Mouse (Mus musculus) cerebellum, adult 11 months (tissue): ENCODE results near the gene Slc38a7.
"Not testable (repeated sequence)": the region's sequence is repeated elsewhere in the genome, so short reads cannot be mapped to it uniquely, and the experiment has no call there.

ENCODE experiments used
- DNase-seq: peaks from one replicate; pipeline ENCODE4 v3.0.0; 2022

Gene Slc38a7

DNA sequence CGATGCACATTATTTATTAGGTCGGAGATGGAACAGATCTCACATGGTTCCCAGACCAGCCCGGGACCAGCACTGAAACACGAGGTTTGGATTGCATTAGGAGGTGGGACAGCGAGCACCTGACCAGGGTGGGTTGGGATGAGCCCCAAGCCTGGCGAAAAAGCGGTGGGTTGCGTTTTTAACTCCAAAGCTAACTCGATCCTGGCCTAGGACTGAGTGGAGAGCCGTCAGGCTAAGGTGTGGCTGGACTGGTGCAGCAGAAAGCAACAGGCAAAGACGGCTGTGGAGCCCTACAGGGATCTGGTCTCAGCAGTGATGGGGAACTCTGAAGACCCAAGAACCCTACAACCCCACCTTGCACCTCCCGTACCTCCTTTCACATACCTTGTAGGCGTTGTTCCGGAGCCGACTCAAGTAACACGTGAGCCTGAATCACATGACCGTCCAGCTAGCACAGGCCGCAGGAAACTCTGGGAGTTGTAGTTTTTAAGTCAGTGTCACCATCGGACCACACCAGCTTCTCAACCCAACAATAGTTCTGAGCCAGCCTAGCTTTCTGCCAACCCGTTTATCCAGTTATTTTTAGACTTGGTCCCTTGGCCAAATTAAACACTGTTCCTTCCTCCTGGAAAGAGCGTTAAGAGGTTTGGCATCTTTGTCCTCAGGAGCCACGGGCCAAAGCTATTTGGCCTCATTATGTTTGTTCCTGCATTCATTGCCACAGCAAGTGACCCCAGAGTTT lies at the start of gene Slc38a7:
TSS of gene Slc38a7 (minus strand) at position 438 of the 742 bp plus-strand sequence.
- peak; percentile 62 for DNase-seq

DNA sequence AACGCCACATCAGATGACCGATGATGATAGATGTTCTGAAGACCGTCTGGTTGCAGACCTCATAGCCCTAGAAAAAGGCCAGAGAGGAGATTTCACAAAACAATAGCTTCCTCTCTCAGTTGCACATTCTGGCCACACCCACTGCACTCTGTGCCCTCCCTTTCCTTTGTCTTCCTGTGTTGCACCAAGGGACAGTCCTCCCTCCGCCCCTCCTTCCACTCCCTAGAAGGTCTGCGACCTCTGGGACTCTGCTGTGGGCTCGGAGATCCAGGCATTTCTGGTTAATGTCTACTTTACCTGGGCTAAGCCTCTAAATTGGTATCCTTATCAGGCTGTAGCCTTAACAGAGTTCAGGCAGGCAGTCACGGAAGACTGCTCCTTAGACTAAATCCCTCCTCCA lies 48.5 kb upstream of the Slc38a7 start:
- DNase-seq: no peak

DNA sequence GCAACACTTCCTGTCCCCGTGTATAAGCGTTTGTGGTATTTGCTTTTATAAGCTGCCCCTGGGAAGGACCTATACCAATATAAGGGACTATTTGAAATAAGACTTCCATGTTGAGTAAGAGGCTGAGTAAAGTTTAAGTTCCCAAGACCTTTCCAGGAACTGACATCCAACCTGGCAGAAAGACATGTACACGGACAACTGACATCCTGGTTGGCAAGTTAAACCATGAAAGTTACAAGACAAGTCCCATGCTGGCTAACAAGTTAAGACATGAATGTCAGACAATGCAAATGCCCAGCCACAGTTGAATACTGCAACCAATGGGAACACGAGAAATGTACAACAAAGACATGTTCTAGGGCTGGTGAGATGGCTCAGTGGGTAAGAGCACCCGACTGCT lies 40.4 kb upstream of the Slc38a7 start:
- DNase-seq: no peak

DNA sequence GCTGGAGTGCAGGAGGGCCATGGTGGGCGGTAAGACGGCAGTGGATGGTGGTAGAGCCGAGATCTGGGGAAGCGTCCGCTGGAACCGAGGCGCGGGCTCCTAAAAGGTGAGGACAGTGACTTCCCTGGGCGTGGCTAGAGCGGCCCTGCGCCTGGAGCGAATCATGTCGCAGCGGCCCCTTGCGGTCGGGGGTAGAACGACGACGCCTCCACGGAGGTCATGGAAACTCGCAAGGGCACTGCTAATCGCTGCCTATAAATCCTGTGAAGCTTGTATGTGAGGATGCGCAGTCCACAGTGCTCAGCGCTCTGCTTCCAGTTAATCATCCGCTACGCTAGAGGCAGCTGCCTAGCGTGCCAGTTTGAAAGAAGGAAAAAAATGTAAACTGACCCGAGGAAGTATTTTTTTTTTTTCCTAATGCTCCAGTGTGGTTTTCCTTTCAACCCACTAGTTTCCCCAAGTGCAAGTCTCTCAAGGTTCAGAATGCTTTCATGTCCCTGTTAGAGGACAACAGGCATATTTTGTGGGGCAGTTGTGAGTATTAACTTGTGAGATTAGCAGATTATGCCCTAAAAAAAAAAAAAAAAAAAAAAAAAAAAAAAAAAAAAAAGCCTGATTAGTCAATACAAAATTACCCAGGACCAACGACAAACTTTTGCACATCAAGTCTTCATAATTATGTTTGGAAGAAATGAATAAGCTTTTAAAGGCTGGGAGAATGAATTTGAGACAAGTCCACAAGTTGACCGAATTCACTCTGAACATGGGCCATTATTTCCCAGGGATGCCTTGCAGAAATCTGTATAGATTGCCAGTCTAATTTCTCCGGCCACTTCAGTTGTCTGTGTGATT lies 35.2 kb upstream of the Slc38a7 start, which contains the start of gene Got2:
TSS of gene Got2 (minus strand) at position 263 of the 852 bp plus-strand sequence.
- DNase-seq: peak; percentile 90

DNA sequence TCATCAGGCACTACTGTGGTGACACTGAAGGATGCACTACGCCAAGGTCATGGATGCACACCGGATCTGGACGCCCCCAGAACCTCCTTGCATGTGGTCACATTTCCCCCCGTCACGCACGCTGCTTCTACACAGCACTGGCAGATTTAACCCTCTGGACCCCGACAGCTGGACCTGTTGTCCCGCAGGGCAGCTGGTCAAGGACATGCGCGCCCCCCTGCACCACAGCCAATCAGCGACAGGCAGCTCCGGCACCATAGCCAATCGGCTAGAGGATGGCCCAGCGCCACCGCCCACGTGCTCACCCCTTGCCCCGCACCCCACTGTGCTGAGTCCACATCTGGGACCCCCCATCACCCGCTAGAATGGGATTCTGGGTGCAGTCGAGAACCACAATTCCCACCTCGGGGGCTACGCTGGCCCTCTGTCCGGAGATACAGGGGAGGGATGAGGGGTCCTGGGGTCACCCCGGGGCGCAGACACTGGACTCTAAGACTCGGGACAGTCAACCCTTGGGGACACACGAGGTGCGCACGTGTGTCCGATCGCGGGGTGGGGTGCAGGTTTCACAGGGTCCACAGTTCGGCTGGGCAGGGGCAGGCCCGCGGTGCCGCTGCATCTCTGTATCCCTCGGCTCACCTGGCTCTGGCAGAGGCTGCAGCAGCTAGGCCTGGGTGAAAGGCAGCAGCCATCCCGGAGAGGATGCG lies 34.4 kb upstream of the Slc38a7 start:
- peak; percentile 81 for DNase-seq

DNA sequence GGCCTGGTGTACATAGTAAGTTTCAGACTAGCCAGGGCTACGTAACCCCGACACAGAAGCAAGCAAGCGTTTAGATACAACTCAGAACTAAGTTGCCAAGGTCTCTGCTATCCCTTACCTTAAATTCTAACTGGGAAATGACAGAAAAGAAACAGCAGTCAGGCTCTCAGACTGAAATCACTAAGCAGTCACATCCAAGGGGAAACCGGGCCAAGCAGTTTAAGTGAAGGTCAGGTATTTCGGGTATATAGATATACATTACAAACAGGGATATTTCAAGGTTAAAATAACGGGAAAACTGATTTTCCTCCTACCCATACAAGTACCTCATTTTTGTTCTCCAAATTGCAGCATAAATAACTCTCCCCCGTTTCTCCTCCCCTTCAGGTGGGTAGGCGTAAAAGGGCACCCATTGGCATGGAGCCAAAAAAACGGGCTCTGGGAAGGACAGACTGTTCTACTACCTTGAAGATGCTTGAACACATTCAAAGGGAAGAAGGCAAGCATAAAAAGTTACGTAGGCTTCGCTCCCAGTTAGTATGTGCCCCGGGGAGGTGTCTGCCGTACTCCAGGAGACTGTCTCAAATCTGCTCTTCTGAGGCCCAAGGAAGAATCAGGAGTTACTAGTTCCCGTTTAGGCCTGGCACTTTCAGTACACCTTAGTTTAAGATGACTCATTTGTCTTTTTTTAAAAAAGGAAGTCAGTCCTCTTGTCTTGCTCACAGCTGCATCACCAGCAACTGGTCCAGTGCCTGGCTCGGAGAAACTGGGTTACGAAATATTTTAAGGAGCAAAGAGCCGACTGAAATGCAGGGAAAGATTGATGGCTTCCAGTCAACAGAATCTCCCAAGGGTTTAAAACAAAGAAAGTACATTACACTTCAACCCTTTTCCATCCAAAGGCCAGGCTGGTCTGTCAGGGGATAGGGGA lies 33.6 kb upstream of the Slc38a7 start:
- peak; percentile 34 for DNase-seq

DNA sequence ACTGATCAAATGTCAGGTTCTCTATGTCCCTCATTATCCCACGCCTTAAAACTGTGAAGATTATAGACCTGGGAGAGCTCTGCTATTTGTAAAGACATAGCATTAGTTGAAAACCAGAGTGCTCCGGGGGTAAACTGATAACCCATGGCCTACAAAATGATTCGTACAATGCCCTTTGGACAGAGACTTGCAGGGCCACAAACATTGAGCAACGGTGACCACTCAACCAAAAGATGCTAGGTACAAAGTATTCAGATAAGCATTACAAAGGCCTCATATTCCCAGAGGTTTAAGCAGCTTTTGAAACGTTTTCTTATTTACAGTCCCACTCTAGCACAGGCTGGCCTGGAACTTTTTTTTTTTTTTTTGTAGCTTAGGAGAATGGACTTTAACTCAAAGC lies 32.6 kb upstream of the Slc38a7 start:
- no peak for DNase-seq

DNA sequence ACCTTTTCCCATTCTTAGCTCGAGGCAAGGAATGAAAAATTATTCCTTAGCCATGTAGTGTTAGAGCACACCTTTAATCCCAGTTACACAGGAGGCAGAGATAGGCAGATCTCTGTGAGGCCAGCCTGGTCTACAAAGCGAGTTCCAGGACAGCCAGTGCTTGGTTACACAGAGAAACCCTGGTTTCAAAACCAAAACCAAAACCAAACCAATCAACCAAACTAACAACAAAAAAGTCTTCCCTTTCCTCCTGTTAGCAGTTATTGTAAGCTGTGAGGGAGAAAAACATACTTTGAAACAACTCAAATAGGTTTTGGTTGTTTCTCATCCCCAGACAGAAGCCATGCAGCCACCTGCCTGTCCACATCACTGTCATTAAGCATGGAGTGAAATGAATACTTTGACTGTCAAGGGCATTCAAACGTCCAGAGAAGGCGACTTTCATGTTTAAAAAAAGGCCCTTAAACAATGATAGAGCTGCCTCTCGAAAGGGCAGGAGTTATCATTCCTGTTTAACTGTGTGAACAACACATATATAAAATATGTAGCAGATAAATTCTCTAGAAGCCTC lies 32.0 kb upstream of the Slc38a7 start:
- DNase-seq: no peak

DNA sequence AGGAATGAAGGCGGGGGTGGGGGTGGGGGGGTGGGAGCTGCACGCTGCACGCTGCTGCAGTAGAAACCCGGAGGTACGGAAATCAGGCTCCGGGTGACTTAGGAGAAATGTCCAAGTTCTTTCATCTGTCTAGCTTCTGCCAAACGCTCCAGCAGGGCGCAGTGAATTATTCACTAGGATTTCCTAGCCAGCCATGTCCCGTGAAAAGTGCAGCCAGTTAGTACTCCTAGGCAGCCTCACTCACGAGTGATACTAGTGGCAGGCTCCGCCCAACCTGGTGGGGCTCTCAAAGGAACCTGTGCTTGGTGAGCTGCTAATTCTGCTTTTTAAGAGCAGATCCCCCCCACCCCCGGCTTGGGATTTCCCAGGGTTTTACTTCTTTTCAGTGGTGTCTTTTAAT lies 31.2 kb upstream of the Slc38a7 start:
- no peak for DNase-seq

DNA sequence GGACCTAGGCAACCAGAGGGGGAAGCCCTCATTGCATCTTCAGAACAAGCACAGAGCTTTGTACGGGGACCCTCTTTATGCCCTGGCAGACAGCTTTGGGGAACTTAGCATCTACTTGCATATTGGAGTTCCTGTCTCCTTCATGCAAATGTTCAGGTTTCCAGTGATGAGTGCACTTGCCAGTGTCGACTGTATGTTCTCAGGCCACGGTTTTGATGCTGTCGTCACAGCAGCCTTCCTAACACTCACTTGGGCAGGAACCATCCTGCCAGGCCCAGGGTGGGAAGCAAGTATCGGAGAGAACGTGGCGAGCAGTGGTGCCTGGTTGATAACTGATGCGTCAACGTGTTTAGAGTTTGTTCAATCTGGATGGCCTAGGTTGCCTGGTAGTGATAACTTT lies 28.9 kb upstream of the Slc38a7 start:
- DNase-seq: no peak

DNA sequence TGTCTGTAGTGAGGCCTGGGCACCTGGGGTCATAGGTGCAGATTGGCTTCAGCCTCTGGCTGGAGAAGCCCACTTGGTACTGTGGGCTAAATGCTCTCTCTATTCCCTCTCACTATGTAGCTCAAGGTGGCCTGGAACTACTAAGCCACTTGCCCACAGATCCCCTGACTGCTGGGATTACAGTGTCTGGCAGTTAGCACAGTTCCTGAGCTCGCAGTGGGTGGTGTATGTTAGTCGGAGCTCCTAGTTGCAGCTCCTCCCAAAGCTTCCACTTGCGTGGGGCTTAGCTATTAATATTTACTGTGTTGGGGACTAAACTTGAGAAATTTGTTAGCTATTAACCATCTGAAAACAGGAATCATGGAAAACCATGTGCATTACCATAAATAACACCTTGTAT lies 28.2 kb upstream of the Slc38a7 start:
- no peak for DNase-seq

DNA sequence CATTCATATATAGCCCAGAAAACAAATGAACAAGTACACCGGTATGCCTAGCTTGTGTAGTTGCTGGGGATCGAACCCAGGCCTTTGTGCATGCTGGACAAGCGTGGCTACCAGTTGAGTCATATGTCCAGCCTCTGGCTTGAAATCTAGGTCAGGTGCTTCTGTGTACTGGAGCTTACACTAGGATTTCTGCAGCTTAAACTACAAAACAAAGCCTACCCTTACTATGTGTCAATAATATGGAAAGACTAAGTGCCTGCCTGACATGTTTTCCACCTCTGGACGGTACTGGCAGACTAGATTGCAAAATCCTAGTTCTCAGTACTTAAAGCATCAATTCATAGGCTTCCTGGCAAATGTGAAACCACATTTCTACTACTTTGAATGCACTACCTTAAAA lies 26.5 kb upstream of the Slc38a7 start:
- no peak for DNase-seq

DNA sequence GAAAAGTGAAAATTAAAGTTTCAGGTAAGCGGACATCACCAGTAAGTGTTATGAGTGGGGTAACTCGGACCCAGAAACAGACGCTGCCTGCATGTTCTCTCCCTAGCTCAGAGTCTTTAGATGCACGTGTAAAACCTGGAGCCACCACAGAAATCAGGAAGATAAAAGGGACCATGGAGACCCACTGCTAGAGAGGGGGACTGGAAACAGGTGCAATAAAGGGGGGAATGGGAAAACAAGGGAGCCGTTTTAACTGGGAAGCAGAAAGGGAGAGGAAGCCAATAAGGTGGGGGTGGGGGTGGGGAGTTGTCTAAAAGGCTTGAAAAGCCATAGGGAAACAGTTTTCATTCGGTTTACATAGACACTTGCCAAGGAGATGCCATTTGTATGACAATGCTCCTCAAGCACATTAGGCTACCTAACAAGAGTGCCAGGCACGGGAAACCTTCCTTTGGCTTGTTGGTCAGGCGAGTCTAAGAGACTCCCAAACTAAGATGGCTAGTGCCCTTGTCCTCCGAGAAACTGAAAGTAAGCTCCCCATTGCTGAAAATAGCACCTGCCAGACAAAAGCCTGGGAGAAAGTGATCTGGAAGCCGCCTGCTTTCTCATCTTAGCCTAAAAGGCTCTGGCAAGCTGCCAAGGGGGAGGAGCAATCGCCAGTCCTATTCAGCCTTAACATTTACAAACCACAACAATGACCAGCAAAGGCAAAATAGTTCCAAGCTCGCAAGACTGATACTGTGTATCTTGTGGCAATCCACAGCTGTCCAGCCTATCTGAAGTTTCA lies 25.0 kb upstream of the Slc38a7 start:
- DNase-seq: peak; percentile 22

DNA sequence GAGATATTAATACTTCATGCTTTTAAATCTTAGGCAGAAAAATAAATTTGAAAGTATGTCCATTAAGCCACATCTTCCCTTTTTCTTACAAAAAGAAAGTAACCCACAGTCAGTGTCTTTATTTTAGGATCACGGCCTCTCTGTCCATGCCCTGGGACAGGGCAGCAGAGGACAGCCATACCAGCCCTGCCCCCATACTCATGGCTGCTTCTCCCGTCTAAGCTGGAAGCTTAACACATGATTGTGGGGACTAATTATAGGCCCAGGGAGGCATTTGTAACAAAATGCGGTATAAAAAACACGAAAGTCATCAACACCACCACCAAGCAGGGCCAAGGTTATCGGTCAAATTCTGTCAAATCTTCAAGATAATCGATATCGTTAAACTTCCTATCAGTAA lies 21.9 kb upstream of the Slc38a7 start:
- DNase-seq: no peak

DNA sequence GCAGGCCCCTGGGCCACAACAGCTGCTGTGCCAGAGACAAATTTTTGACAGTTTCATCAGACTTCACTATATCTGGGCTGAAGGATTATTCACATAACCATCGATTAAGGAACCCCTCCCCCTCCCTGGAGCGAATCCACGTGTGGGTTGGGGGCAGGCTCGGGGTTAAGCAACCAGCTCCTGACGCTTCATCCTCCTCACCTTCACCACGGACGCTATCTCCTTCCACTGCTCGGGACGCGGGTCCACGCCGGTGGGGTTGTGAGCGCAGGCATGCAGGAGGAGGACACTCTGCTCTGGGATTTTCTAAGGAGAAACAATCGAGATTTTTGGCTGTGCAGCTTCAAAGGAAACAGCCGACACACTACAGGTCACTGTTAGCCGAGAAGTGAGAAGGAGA lies 18.4 kb upstream of the Slc38a7 start:
- no peak for DNase-seq

DNA sequence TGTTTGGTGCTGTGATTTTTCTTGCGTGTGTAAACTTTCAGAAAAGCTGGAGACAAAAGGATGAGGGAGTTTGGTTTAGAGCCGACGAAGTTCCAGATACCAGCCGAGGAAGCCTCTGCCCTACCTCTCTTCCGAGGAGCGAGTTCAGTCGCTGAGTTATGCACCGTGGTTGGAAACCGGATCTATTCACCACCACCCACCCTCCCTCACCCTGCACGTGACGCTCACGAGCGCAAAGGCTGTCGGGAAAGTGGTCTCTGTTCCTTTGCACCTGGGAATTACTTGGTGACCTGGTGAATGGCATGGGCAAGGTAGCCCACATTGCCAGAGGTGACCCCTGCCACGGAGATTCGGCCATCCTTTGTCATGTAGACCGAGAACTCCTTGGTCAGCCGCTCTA lies 11.5 kb upstream of the Slc38a7 start:
- not testable (repeated sequence) for DNase-seq

DNA sequence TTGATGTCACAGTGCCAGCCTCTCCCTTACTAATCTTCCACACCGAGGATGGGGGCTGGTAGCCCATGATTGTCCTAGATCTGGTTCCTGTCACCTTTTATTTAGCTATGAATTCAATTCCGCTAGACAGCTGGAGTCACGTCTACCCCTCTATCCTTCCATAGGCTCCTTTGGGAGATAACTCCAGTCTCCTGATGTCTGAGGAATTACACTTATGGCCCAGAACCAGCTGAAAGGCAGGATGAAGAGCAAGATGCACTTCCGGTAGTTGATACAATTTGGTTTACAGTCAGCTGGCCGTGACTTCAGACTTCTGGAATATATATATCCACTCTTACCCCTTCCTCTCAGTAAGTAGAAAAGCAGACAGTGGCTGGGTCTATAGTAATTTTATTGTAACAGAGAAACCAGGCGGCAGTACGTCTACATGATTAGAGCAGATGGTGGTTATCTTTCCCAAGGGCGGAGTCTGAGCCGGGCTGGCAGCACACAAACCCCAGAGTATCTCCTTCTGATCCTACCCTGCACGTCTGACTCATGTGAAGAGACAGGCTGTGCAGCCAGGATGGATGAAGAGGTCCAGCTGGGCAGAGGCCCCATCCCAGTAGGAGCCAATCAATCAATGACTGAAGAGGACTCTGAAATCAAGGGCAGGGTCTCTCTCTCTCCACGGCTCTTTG lies 10.6 kb upstream of the Slc38a7 start:
- not testable (repeated sequence) for DNase-seq

DNA sequence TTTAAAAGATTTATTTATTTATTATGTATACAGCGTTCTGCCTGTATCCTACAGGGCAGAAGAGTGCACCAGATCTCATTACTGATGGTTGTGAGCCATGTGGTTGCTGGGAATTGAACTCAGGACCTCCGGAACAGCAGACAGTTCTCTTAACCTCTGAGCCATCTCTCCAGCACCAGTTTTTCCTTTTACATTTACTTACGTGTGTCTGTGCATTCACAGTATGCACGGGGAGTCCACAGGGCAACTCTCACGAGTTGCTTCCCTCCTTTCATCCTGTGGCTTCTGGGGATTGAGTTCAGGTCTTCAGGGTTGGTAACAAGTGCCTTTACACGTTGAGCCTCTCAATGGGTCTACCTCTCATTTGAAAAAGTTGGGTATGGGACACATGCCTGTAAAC lies 835 bp upstream of the Slc38a7 start:
- DNase-seq: no peak

DNA sequence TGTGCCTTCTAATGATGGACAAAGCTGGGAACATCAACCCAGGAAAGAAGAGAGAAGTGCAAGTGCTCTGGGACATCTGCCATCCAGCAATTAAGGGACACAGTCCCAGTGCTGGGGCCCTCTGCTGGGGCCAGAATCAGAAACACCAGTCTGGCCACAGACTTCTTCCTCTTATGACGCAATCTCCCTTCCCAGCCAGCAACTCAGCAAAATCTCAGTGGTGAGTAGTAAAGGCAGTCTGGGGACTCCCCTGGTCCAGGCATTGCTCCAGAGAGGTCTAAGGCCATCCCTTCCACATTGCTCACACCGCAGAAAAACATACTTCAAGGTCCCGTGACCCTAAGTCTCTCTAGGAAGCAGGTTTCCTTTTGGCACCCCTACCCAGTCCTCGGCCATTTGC lies 1.0 kb downstream of the Slc38a7 start:
- DNase-seq: no peak

DNA sequence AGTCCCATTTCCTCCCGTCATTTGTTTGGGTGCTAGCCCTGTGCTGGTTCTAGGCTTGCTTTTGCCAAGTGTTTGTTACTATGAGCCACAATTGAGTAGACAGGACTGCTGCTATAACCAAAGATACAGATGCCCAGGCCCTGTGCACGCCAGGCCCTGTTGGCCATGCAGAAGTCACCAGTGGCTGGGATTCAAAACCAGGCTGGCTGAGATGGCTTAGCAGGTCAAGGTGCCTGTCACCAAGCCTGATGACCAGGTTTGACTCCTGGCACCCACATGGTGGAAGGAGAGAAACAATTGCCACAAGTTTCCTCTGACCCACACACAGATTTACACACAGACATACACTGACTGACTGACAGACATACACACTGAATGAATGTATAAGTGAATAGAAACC lies 3.0 kb downstream of the Slc38a7 start:
- DNase-seq: no peak
